Mouse (Mus musculus) E14TG2a.4 (cell line): Measurements from ENCODE around the gene Atf1.

Experiments
- H3K27me3 ChIP-seq: 2 replicates; pipeline ENCODE4 v1.6.1; 2014; ENCODE audit warnings: low read length, control low read depth; ENCODE audit not compliant: insufficient read depth
- H3K36me3 ChIP-seq: 2 replicates; pipeline ENCODE4 v1.6.1; 2014; ENCODE audit warnings: low read length, control low read depth; ENCODE audit not compliant: insufficient read depth
- H3K4me1 ChIP-seq: replicated peaks from 2 replicates; pipeline ENCODE4 v1.6.1; 2014; ENCODE audit warnings: low read depth, low read length, control low read depth
- H3K4me3 ChIP-seq: replicated peaks from 2 replicates; pipeline ENCODE4 v1.5.1; 2014; ENCODE audit warnings: mild to moderate bottlenecking, low read length
- H3K9me3 ChIP-seq: 2 replicates; pipeline ENCODE4 v1.6.1; 2014; ENCODE audit warnings: low read length, control low read depth
- CTCF ChIP-seq: conservative IDR thresholded peaks from 2 replicates; pipeline ENCODE4 v1.5.1; 2014; ENCODE audit warnings: low read length
- NANOG ChIP-seq: IDR thresholded peaks from 2 replicates; pipeline ENCODE4 v1.6.1; 2014; ENCODE audit warnings: borderline replicate concordance, low read length, mixed read lengths
- POU5F1 ChIP-seq: IDR thresholded peaks from 2 replicates; pipeline ENCODE4 v1.6.1; 2014; ENCODE audit warnings: low read length, borderline replicate concordance

The Atf1 gene

DNA sequence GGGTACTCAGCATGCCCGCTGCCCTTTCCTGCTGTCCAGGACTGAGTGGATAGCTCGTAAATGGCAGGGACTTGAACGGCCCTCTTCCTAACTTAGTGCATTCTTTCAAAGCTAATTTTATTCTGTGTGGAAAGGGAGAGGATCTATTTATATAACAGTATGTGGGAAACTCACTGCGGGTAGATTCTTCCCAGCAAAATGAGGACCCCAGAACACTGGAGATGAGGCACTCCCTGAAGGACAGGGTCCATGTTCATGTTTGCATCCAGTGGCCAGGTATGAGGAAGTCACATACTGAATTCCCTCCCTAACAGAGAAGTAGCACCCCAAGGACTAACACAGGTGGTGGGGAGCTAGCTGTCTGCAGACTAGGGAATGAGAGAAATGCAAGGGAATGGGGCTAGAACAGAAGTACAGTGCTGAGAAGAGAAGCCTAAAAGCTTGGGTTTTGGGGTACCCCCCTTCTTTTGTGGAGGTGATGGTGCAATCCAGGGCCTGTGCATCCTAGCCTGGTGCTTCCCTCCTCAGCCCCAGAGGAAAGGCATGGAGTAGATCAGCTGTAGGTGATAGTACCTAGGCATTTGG is 25.1 kb upstream of the Atf1 start:
- H3K27me3 ChIP-seq, result no peaks in the 10 kb centered on the region
- peaks cover 81% of the 10 kb centered on the region for H3K36me3 ChIP-seq
- TF ChIP-seq POU5F1 (no peak), NANOG (no peak), CTCF (no peak)
- peaks cover 2% of the 10 kb centered on the region for H3K4me1 ChIP-seq
- no peak overlapping the region for H3K4me3 ChIP-seq
- no peaks in the 10 kb centered on the region for H3K9me3 ChIP-seq

DNA sequence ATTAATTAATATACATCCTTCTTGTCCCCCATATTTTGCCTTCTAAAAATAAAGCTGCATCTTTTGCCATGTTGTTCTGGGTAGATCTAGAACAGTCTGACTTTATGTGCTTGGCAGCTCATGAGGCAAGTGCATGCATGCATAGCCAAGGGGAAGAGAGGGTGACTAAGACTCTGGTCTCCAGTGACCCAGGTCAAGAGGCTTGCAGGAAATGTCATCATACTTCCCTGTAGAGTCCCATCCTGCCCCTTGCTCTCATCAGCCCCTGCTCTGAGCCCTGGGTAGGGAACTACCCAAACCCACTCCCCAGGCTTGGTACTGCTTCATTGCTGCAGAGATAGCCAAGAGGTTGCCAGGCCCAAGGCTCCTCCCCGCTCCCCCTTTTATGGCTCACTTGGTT is 23.0 kb upstream of the Atf1 start:
- Histone ChIP-seq H3K9me3 (no peaks in the 10 kb centered on the region), H3K27me3 (no peaks in the 10 kb centered on the region), H3K4me1 (peaks cover 21% of the 10 kb centered on the region), H3K36me3 (peaks cover 81% of the 10 kb centered on the region), H3K4me3 (no peak overlapping the region)
- no peak for TF ChIP-seq NANOG

DNA sequence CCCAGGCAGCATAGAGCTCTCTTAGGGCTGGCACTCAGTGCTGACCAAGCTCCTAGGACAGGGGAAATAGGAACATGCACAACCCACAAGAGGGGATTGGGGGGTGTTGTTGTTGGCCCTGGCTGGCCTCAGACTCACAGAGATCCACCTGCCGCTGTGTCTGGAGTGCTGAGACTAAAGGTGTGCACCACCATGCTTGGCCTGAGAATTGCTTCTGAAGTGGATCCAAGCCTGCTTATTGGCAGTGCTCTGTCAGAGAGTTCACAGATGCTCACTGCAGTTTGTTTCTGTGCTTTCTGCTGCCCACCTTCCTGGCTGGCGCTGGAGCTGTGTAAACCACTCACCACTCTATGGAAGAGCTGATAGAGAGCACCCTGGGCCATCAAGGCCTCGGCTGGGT is 17.6 kb upstream of the Atf1 start:
- no peaks in the 10 kb centered on the region for H3K27me3 ChIP-seq
- no peak for TF ChIP-seq CTCF
- no peak for TF ChIP-seq POU5F1
- TF ChIP-seq NANOG, result no peak

DNA sequence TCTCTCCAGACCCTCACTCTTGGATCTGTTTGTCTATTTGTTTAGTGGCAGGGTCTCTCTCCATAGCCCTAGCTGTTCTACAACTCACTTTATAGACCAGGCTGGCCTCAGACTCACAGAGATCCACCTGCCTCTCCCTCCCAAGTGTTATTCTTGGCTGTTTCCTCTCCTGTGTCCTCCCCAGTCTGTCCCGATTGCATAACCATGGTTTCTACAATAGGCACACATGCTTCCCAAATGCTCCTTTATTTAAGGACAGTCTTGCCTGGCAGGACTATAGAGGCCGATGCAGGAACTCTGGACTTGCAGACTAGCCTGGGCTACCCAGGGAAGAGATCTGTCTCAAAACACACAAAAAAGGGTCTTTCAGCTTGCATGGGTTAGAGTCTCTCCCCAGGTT is 14.3 kb upstream of the Atf1 start:
- Histone ChIP-seq H3K27me3 (no peaks in the 10 kb centered on the region), H3K36me3 (peaks cover 63% of the 10 kb centered on the region), H3K4me3 (no peak overlapping the region), H3K4me1 (peaks cover 46% of the 10 kb centered on the region), H3K9me3 (no peaks in the 10 kb centered on the region)
- TF ChIP-seq NANOG (no peak), POU5F1 (no peak), CTCF (no peak)

More for the DNA sequence above, 17.6 kb upstream of the Atf1 start:
- Histone ChIP-seq H3K9me3 (no peaks in the 10 kb centered on the region), H3K36me3 (peaks cover 82% of the 10 kb centered on the region), H3K4me1 (peaks cover 44% of the 10 kb centered on the region), H3K4me3 (no peak overlapping the region)

DNA sequence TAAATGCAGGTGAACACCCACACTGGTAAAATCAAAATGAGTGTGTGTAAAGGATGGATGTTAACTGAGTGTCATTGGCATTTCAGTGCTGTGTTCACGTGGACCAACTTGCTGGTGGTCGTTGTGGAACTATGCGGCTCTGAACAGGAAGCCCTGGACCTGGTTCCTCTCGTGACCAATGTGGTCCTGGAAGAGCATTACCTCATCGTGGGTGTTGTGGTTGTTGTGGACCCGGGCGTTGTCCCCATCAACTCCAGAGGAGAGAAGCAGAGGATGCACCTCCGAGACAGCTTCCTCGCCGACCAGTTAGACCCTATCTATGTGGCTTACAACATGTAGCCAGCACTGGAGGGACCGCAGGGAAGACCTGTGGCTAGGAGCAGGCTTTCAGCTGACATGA is 12.5 kb upstream of the Atf1 start:
- H3K36me3 ChIP-seq, result peaks cover 54% of the 10 kb centered on the region
- H3K27me3 ChIP-seq, result no peaks in the 10 kb centered on the region
- no peak for TF ChIP-seq CTCF
- no peak for TF ChIP-seq POU5F1
- no peak for TF ChIP-seq NANOG
- peaks cover 47% of the 10 kb centered on the region for H3K4me1 ChIP-seq
- no peak overlapping the region for H3K4me3 ChIP-seq
- no peaks in the 10 kb centered on the region for H3K9me3 ChIP-seq

DNA sequence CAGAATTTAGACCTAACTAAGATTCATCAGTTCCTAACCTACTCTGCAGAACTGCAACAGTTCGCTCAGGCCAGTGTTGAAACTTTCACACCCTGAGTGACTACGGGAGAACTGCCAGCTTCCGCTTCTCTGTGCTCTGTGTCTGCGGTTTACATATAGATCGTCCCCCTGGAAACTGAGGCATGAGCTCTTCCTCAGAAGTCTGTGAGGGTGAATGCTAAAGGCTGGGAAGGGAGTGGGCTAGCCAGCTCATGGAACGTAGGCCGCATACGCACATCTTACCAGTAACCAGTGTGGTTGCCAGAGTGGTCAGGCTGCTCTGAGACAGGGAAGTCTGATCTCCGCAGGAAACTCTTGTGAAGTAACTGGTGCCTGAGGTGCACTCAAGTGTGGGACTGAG is 11.4 kb upstream of the Atf1 start:
- peaks cover 3% of the 10 kb centered on the region for H3K9me3 ChIP-seq
- peaks cover 45% of the 10 kb centered on the region for H3K4me1 ChIP-seq
- H3K4me3 ChIP-seq, result no peak overlapping the region
- no peak for TF ChIP-seq POU5F1
- no peak for TF ChIP-seq CTCF
- TF ChIP-seq NANOG, result no peak
- H3K27me3 ChIP-seq, result no peaks in the 10 kb centered on the region
- H3K36me3 ChIP-seq, result peaks cover 50% of the 10 kb centered on the region

DNA sequence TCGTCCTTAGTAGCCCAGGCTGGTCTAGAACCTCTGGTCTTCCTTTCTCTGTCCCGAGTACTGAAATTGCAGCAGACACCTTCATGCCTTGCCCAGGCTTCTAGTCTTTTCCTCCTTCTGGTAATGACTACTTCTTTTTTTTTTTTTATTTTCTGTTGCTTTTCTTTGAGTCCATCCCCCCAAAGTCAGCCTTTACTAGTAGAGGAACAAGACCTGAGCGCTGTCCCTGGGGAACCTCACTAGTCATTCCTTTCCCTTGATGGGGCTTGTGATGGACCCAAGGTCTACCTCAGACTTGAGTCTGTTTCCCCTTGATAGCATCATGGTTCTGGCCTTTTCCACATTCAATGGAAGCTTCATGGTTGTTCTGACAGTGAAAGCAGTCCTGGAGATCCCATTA is 9.6 kb upstream of the Atf1 start:
- Histone ChIP-seq H3K36me3 (peaks cover 50% of the 10 kb centered on the region), H3K27me3 (no peaks in the 10 kb centered on the region)
- TF ChIP-seq NANOG, result no peak
- no peak for TF ChIP-seq POU5F1
- no peak for TF ChIP-seq CTCF

DNA sequence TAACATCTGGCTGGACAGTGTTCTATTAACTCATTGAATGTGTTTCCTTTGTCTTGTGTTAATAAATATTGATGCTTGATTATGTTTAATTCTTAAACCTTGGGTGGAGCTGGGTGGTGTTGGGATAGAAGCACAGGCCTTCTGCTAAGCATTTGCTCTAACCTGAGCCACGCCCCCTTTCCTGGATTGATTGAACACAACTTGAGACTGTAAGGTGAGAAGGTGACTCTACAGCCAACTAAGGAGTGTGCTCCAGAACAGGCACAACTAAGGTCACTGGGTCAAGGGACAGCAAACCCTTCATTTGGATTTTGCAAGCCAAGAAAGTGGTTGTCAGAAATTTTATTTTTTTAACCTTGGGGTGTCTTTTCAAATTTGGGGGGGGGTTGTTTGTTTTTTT is 8.2 kb upstream of the Atf1 start:
- TF ChIP-seq NANOG (no peak), POU5F1 (no peak), CTCF (no peak)
- Histone ChIP-seq H3K4me3 (no peak overlapping the region), H3K4me1 (peaks cover 44% of the 10 kb centered on the region), H3K36me3 (peaks cover 50% of the 10 kb centered on the region), H3K9me3 (peaks cover 35% of the 10 kb centered on the region), H3K27me3 (no peaks in the 10 kb centered on the region)

More for the DNA sequence above, 9.6 kb upstream of the Atf1 start:
- Histone ChIP-seq H3K4me3 (no peak overlapping the region), H3K9me3 (peaks cover 21% of the 10 kb centered on the region), H3K4me1 (peaks cover 45% of the 10 kb centered on the region)

DNA sequence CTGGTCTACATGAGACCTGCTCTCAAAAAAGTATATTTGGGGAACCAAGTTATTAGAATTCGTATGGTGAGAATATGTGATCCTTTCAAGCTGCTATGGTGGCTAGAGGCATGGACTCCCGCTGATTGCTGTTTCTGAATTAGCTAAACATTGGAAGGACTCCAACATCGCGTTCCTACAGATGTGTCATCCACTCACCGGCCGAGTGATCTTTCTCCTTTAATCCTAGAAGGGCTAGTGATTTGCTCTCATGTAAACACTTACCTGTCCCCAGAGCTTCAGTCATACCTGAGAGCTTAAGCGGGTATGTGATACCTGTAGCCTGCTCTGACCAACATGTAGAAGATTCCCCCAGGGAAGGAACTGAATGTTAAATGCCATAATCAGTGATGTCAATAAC is 6.7 kb upstream of the Atf1 start:
- TF ChIP-seq CTCF (no peak), POU5F1 (no peak), NANOG (no peak)
- H3K9me3 ChIP-seq, result peaks cover 41% of the 10 kb centered on the region
- no peak overlapping the region for H3K4me3 ChIP-seq
- H3K27me3 ChIP-seq, result no peaks in the 10 kb centered on the region
- peaks cover 50% of the 10 kb centered on the region for H3K36me3 ChIP-seq
- H3K4me1 ChIP-seq, result peaks cover 42% of the 10 kb centered on the region
